Mouse (Mus musculus) CH12.LX (cell line): ENCODE data around the gene Myt1l. TPM values are rescaled to one million over a fixed set of nuclear protein-coding genes. Genes with fewer than 3 reads are reported as not detected.

Experiments used
- DNase-seq: peaks from one replicate; pipeline ENCODE4 v3.0.0-alpha.2; 2013; ENCODE audit errors: extremely low read depth
- H3K27ac ChIP-seq: 2 replicates; pipeline ENCODE4 v1.5.1; 2012; ENCODE audit warnings: low read depth, mild to moderate bottlenecking, control low read depth, moderate library complexity; ENCODE audit not compliant: insufficient read depth
- H3K27me3 ChIP-seq: replicated peaks from 2 replicates; pipeline ENCODE3; 2012; ENCODE audit warnings: inconsistent platforms
- H3K36me3 ChIP-seq, 2 experiments: replicated peaks in 1 of 2; 2 replicates each; pipeline versions ENCODE3 to v1.6.1; 2012; ENCODE audit warnings: inconsistent platforms in 1 of 2, low read length in 1 of 2, mild to moderate bottlenecking in 1 of 2, mixed read lengths in 1 of 2, moderate library complexity in 1 of 2; ENCODE audit not compliant: control insufficient read depth in 1 of 2, insufficient read depth in 1 of 2
- H3K4me1 ChIP-seq, 2 experiments: 2 replicates each; pipeline ENCODE4 v1.6.1; 2012; ENCODE audit warnings: inconsistent platforms in 1 of 2, moderate library complexity in 1 of 2; ENCODE audit not compliant: insufficient read depth in 2 of 2, control insufficient read depth in 1 of 2
- H3K4me2 ChIP-seq: 2 replicates; pipeline ENCODE4 v1.6.1; 2012; ENCODE audit warnings: low read depth, mild to moderate bottlenecking, control low read depth; ENCODE audit not compliant: poor library complexity, insufficient read depth, severe bottlenecking
- H3K4me3 ChIP-seq, 3 experiments: fragments of 150-350 bp in 1 of 3; sonication (generic) in 1 of 3; replicated peaks in 1 of 3; 2 replicates each; pipeline versions ENCODE3 to v1.5.1; 2011 to 2012; ENCODE audit warnings: low read depth in 2 of 3, low read length in 2 of 3, mild to moderate bottlenecking in 2 of 3, moderate library complexity in 2 of 3, control low read depth in 1 of 3, improper control_type of control experiment in 1 of 3, inconsistent platforms in 1 of 3, mixed read lengths in 1 of 3; ENCODE audit not compliant: poor library complexity in 1 of 3
- H3K79me2 ChIP-seq: replicated peaks from 2 replicates; pipeline ENCODE4 v1.6.1; 2012; ENCODE audit warnings: mild to moderate bottlenecking, moderate library complexity; ENCODE audit not compliant: control insufficient read depth, poor library complexity, insufficient read depth, severe bottlenecking; ENCODE audit errors: extremely low read depth
- H3K9ac ChIP-seq: 2 replicates; pipeline ENCODE4 v1.6.1; 2012; ENCODE audit warnings: low read depth, mild to moderate bottlenecking, control low read depth, moderate library complexity; ENCODE audit not compliant: insufficient read depth
- H3K9me3 ChIP-seq: replicated peaks from 2 replicates; pipeline ENCODE3; 2012; ENCODE audit warnings: low read length, inconsistent platforms, mixed read lengths
- BHLHE40 ChIP-seq: IDR thresholded peaks from 2 replicates; pipeline ENCODE4 v1.6.1; 2011; ENCODE audit warnings: mild to moderate bottlenecking, low read depth, low read length, improper control_type of control experiment
- CHD1 ChIP-seq: IDR thresholded peaks from 2 replicates; pipeline ENCODE4 v1.6.1; 2012; ENCODE audit warnings: low read depth, low read length, improper control_type of control experiment, inconsistent platforms
- CHD2 ChIP-seq: IDR thresholded peaks from 2 replicates; pipeline ENCODE4 v1.6.1; 2011; ENCODE audit warnings: low read length, improper control_type of control experiment
- E2F4 ChIP-seq: IDR thresholded peaks from 2 replicates; pipeline ENCODE4 v1.6.1; 2011; ENCODE audit warnings: low read depth, low read length, improper control_type of control experiment; ENCODE audit not compliant: insufficient replicate concordance
- EP300 ChIP-seq: IDR thresholded peaks from 2 replicates; pipeline ENCODE4 v1.6.1; 2011; ENCODE audit warnings: low read length, improper control_type of control experiment
- ETS1 ChIP-seq: conservative IDR thresholded peaks from 2 replicates; pipeline ENCODE4 v1.6.1; 2012; ENCODE audit warnings: low read depth, mild to moderate bottlenecking, inconsistent platforms, low read length, improper control_type of control experiment, moderate library complexity
- HCFC1 ChIP-seq: IDR thresholded peaks from 2 replicates; pipeline ENCODE4 v1.6.1; 2012; ENCODE audit warnings: low read depth, mild to moderate bottlenecking, inconsistent platforms, low read length, improper control_type of control experiment
- KAT2A ChIP-seq: IDR thresholded peaks from 2 replicates; pipeline ENCODE4 v1.6.1; 2012; ENCODE audit warnings: low read length, improper control_type of control experiment, inconsistent platforms; ENCODE audit not compliant: insufficient replicate concordance
- MAX ChIP-seq: IDR thresholded peaks from 2 replicates; pipeline ENCODE4 v1.6.1; 2011; ENCODE audit warnings: low read length, improper control_type of control experiment
- MAZ ChIP-seq: IDR thresholded peaks from 2 replicates; pipeline ENCODE4 v1.6.1; 2012; ENCODE audit warnings: low read depth, mild to moderate bottlenecking, inconsistent platforms, low read length, improper control_type of control experiment, moderate library complexity
- MEF2A ChIP-seq: IDR thresholded peaks from 2 replicates; pipeline ENCODE4 v1.6.1; 2014; ENCODE audit warnings: low read depth, mild to moderate bottlenecking, inconsistent platforms, low read length, improper control_type of control experiment, borderline replicate concordance
- MYC ChIP-seq: IDR thresholded peaks from 2 replicates; pipeline ENCODE4 v1.6.1; 2011; ENCODE audit warnings: low read depth, mild to moderate bottlenecking, improper control_type of control experiment, low read length
- NELFE ChIP-seq: IDR thresholded peaks from 2 replicates; pipeline ENCODE4 v1.6.1; 2011; ENCODE audit warnings: low read depth, low read length, improper control_type of control experiment
- NRF1 ChIP-seq: IDR thresholded peaks from 2 replicates; pipeline ENCODE4 v1.6.1; 2014; ENCODE audit warnings: low read depth, mild to moderate bottlenecking, inconsistent platforms, low read length, improper control_type of control experiment, moderate library complexity
- PAX5 ChIP-seq: IDR thresholded peaks from 2 replicates; pipeline ENCODE4 v1.6.1; 2012; ENCODE audit warnings: low read length, inconsistent platforms, mixed read lengths
- POLR2A ChIP-seq: IDR thresholded peaks from 2 replicates; pipeline ENCODE4 v1.6.1; 2011; ENCODE audit warnings: low read depth, mild to moderate bottlenecking, improper control_type of control experiment, low read length
- POLR2AphosphoS2 ChIP-seq: IDR thresholded peaks from 2 replicates; pipeline ENCODE4 v1.6.1; 2011; ENCODE audit warnings: low read depth, low read length, improper control_type of control experiment
- SMC3 ChIP-seq: IDR thresholded peaks from 2 replicates; pipeline ENCODE4 v1.6.1; 2011; ENCODE audit warnings: low read depth, low read length, improper control_type of control experiment
- TBP ChIP-seq: conservative IDR thresholded peaks from 2 replicates; pipeline ENCODE4 v1.6.1; 2011; ENCODE audit warnings: low read depth, low read length, improper control_type of control experiment
- UBTF ChIP-seq: IDR thresholded peaks from 2 replicates; pipeline ENCODE4 v1.6.1; 2012; ENCODE audit warnings: low read depth, mild to moderate bottlenecking, inconsistent platforms, low read length, improper control_type of control experiment, moderate library complexity
- USF1 ChIP-seq: IDR thresholded peaks from 2 replicates; pipeline ENCODE4 v1.6.1; 2014; ENCODE audit warnings: low read depth, mild to moderate bottlenecking, inconsistent platforms, low read length, improper control_type of control experiment
- USF2 ChIP-seq: conservative IDR thresholded peaks from 2 replicates; pipeline ENCODE4 v1.6.1; 2011; ENCODE audit warnings: low read depth, low read length, improper control_type of control experiment
- ZKSCAN1 ChIP-seq: IDR thresholded peaks from 2 replicates; pipeline ENCODE4 v1.6.1; 2012; ENCODE audit warnings: low read depth, inconsistent platforms, low read length, improper control_type of control experiment, borderline replicate concordance
- dilution Hi-C: fragments of 300-500 bp; cut with MboI; formaldehyde crosslinking; loops from 2 replicates; pipeline ENCODE4 v1.14.3; 2020; ENCODE audit warnings: low sequenced_read_pairs; ENCODE audit not compliant: extremely low pct_unique_long_range_greater_than_20kb, extremely low pct_ligation_motif_present
- in situ Hi-C: fragments of 300-500 bp; cut with MboI; formaldehyde crosslinking; loops from 3 replicates; pipeline ENCODE4 v1.14.3; 2019; ENCODE audit warnings: low sequenced_read_pairs, low pct_ligation_motif_present, low pct_unique_long_range_greater_than_20kb, mixed read lengths
- polyA plus RNA-seq: library from polyadenylated mRNA; unstranded; fragments of >175 nt; gene quantifications from 2 replicates; pipeline ENCODE4 v1.2.1, GENCODE M21; 2012; ENCODE audit warnings: low read depth; ENCODE audit not compliant: insufficient read length
- total RNA-seq, 2 experiments: library from RNA; depleted of rRNA; stranded (reverse); fragments of 300-350 nt in 1 of 2; fragments of >200 nt in 1 of 2; gene quantifications; 2 replicates each; pipeline ENCODE4 v1.2.3; 2012 to 2014

Myt1l gene
- total and polyA plus RNA-seq, 3 experiments: 0.31 to 1.1 TPM; not detected in 1

DNA sequence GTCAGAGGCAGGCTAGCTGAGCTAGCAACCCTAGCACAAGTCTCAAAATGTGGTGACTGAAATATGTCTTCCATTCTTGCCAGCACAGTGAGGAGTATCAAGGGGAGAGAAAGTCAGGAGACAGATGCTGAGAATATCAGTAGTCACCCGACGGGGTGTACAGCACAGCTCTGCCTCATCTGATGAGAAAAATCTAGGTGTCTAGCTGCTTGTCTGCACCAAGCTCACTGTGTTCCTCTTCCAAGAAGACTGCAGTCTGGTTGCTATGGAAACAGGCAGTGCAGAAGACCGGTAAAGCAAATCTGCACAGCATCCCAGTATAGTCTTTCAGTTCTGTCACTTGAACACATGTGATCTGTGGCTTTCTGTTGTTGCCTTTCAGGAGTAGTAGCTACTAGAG is 294.0 kb downstream of the Myt1l start:
- dilution Hi-C loops: no loop called here
- no peaks in the 10 kb centered on the region for H3K27me3 ChIP-seq
- no peak overlapping the region for H3K27ac ChIP-seq
- in situ Hi-C loops: no loop called here
- no peak for TF ChIP-seq POLR2AphosphoS2
- TF ChIP-seq KAT2A: no peak
- TF ChIP-seq NELFE: no peak
- TF ChIP-seq ETS1: no peak
- no peak for TF ChIP-seq USF2
- TF ChIP-seq MYC: no peak
- no peak for TF ChIP-seq NRF1
- TF ChIP-seq SMC3: no peak
- TF ChIP-seq EP300: no peak
- no peak for TF ChIP-seq BHLHE40
- H3K9ac ChIP-seq: no peak overlapping the region
- no peaks in the 10 kb centered on the region for H3K4me1 ChIP-seq
- DNase-seq: peak; percentile 12
- H3K4me2 ChIP-seq: no peak overlapping the region
- H3K4me3 ChIP-seq: no peak overlapping the region
- H3K9me3 ChIP-seq: no peaks in the 10 kb centered on the region
- no peaks in the 10 kb centered on the region for H3K79me2 ChIP-seq
- no peaks in the 10 kb centered on the region for H3K36me3 ChIP-seq

- dilution Hi-C loops: no loop called here
- no peak for TF ChIP-seq USF1
- TF ChIP-seq MAZ: no peak
- no peak for TF ChIP-seq MEF2A
- TF ChIP-seq POLR2A: no peak
- no peak for TF ChIP-seq MYC
- no peak for TF ChIP-seq HCFC1
- TF ChIP-seq KAT2A: no peak
- no peak for TF ChIP-seq CHD1
- no peak for TF ChIP-seq CHD2
- no peak for TF ChIP-seq USF2
- TF ChIP-seq TBP: no peak
- TF ChIP-seq PAX5: no peak
- no peak for TF ChIP-seq BHLHE40
- TF ChIP-seq ETS1: no peak
- TF ChIP-seq MAX: no peak
- TF ChIP-seq E2F4: no peak
- no peak for TF ChIP-seq UBTF
- TF ChIP-seq NRF1: no peak
- no peak for TF ChIP-seq ZKSCAN1
- TF ChIP-seq POLR2AphosphoS2: no peak
- H3K79me2 ChIP-seq: no peaks in the 10 kb centered on the region
- in situ Hi-C loops: no loop called here
- no peaks in the 10 kb centered on the region for H3K36me3 ChIP-seq
- DNase-seq: no peak
- no peaks in the 10 kb centered on the region for H3K4me1 ChIP-seq
- no peak overlapping the region for H3K9ac ChIP-seq
- no peak overlapping the region for H3K4me2 ChIP-seq
- no peaks in the 10 kb centered on the region for H3K27me3 ChIP-seq
- H3K4me3 ChIP-seq: no peak overlapping the region
- H3K27ac ChIP-seq: no peak overlapping the region
- no peaks in the 10 kb centered on the region for H3K9me3 ChIP-seq
Observed at GRCm38 (mm10) chr12:29823766-29824417, 295.7 kb downstream of the Myt1l start.
